Mouse (Mus musculus) midbrain, embryonic 12.5 days (tissue): ENCODE measurements around the gene Etnk1. TPM values are rescaled to one million over a fixed set of nuclear protein-coding genes. Genes with fewer than 3 reads are reported as not detected.

Experiments used
- ATAC-seq: fragments of 200-750 bp; cut with Nextera tagmentation; 2 replicates; pipeline ENCODE4 v1.8.0; 2017; ENCODE audit warnings: low read depth, moderate TSS enrichment, moderate library complexity; ENCODE audit not compliant: low FRiP score
- H3K27ac ChIP-seq: fragments of 300-500 bp; sonication (generic); replicated peaks from 2 replicates; pipeline ENCODE4 v1.5.1; 2016; ENCODE audit warnings: mild to moderate bottlenecking
- H3K27me3 ChIP-seq: fragments of 300-500 bp; sonication (generic); 2 replicates; pipeline ENCODE4 v1.6.1; 2016; ENCODE audit warnings: mild to moderate bottlenecking
- H3K36me3 ChIP-seq: fragments of 300-500 bp; sonication (generic); 2 replicates; pipeline ENCODE4 v1.6.1; 2016
- H3K4me1 ChIP-seq: fragments of 300-500 bp; sonication (generic); 2 replicates; pipeline ENCODE4 v1.6.1; 2016
- H3K4me2 ChIP-seq: fragments of 300-500 bp; sonication (generic); replicated peaks from 2 replicates; pipeline ENCODE4 v1.6.1; 2016; ENCODE audit warnings: mild to moderate bottlenecking, moderate library complexity
- H3K4me3 ChIP-seq: fragments of 300-500 bp; sonication (generic); 2 replicates; pipeline ENCODE4 v1.5.1; 2016; ENCODE audit warnings: mild to moderate bottlenecking
- H3K9ac ChIP-seq: fragments of 300-500 bp; sonication (generic); replicated peaks from 2 replicates; pipeline ENCODE4 v1.6.1; 2016; ENCODE audit warnings: mild to moderate bottlenecking, moderate library complexity
- H3K9me3 ChIP-seq: fragments of 300-500 bp; sonication (generic); 2 replicates; pipeline ENCODE4 v1.6.1; 2016; ENCODE audit warnings: mild to moderate bottlenecking
- whole genome bisulfite sequencing: fragments of 180-500 bp; shearing (Covaris S2); methylation state at CpG from one replicate; pipeline ENCODE4 v1.1.7; 2016; 5-methylcytosine and 5-hydroxymethylcytosine counted together
- polyA plus RNA-seq: library from polyadenylated mRNA; unstranded; fragments of >200 nt; fragmentation: Nextera tagmentation; extraction: Ambion mirVana; gene quantifications from 2 replicates; pipeline ENCODE4 v1.2.1, GENCODE M21; 2016

Gene Etnk1
- polyA plus RNA-seq, 1 experiment from 2014 or later: 37.9 TPM

GRCm38 (mm10) chr6:143197053-143197452, 30.0 kb downstream of the Etnk1 start:
- Histone ChIP-seq H3K4me3 (no peak overlapping the region), H3K36me3 (peaks cover 50% of the 10 kb centered on the region), H3K9ac (no peak overlapping the region), H3K27ac (no peak overlapping the region), H3K27me3 (no peaks in the 10 kb centered on the region), H3K4me2 (no peak overlapping the region), H3K4me1 (no peaks in the 10 kb centered on the region), H3K9me3 (no peaks in the 10 kb centered on the region)
- no peak for ATAC-seq
- WGBS: 90% methylated on average over 13 of the region's 13 CpGs

GRCm38 (mm10) chr6:143198421-143198820, 31.4 kb downstream of the Etnk1 start:
- H3K27ac ChIP-seq: no peak overlapping the region
- no peak overlapping the region for H3K9ac ChIP-seq
- 94% methylated on average over 7 of the region's 7 CpGs for WGBS
- no peak overlapping the region for H3K4me3 ChIP-seq
- no peaks in the 10 kb centered on the region for H3K4me1 ChIP-seq
- H3K36me3 ChIP-seq: peaks cover 55% of the 10 kb centered on the region
- H3K27me3 ChIP-seq: no peaks in the 10 kb centered on the region
- H3K9me3 ChIP-seq: no peaks in the 10 kb centered on the region
- ATAC-seq: no peak
- no peak overlapping the region for H3K4me2 ChIP-seq

GRCm38 (mm10) chr6:143203097-143203496, 36.1 kb downstream of the Etnk1 start:
- Histone ChIP-seq H3K36me3 (peaks cover 44% of the 10 kb centered on the region), H3K4me1 (no peaks in the 10 kb centered on the region)
- ATAC-seq: no peak

GRCm38 (mm10) chr6:143208880-143209279, 41.9 kb downstream of the Etnk1 start:
- no peak for ATAC-seq
- Histone ChIP-seq H3K27ac (no peak overlapping the region), H3K9ac (no peak overlapping the region), H3K27me3 (no peaks in the 10 kb centered on the region), H3K4me2 (no peak overlapping the region), H3K4me1 (no peaks in the 10 kb centered on the region), H3K4me3 (no peak overlapping the region), H3K9me3 (peaks cover 14% of the 10 kb centered on the region; the same call in 1 of the 2 replicates), H3K36me3 (peaks cover 19% of the 10 kb centered on the region)
- WGBS: 93% methylated on average over 3 of the region's 3 CpGs

More at GRCm38 (mm10) chr6:143203097-143203496, 36.1 kb downstream of the Etnk1 start:
- WGBS: 93% methylated on average over 15 of the region's 15 CpGs
- H3K27ac ChIP-seq: no peak overlapping the region
- no peak overlapping the region for H3K4me2 ChIP-seq
- no peak overlapping the region for H3K4me3 ChIP-seq
- no peak overlapping the region for H3K9ac ChIP-seq
- no peaks in the 10 kb centered on the region for H3K27me3 ChIP-seq
- H3K9me3 ChIP-seq: no peaks in the 10 kb centered on the region

- Histone ChIP-seq H3K4me1 (no peaks in the 10 kb centered on the region), H3K27me3 (no peaks in the 10 kb centered on the region), H3K9ac (no peak overlapping the region), H3K4me2 (no peak overlapping the region), H3K27ac (no peak overlapping the region), H3K36me3 (0 out of 2 replicates have a peak, but pooled peaks cover 2% of the 10 kb centered on the region), H3K9me3 (peaks cover 25% of the 10 kb centered on the region), H3K4me3 (no peak overlapping the region)
- ATAC-seq: no peak
- WGBS: 73% methylated on average over 6 of the region's 6 CpGs
Observed at GRCm38 (mm10) chr6:143212766-143213165, 45.7 kb downstream of the Etnk1 start.

GRCm38 (mm10) chr6:143213461-143213860, 46.4 kb downstream of the Etnk1 start:
- H3K36me3 ChIP-seq: 0 out of 2 replicates have a peak, but pooled peaks cover 2% of the 10 kb centered on the region
- H3K9ac ChIP-seq: no peak overlapping the region
- no peak for ATAC-seq
- WGBS: 93% methylated on average over 6 of the region's 6 CpGs
- no peaks in the 10 kb centered on the region for H3K4me1 ChIP-seq
- H3K9me3 ChIP-seq: peaks cover 25% of the 10 kb centered on the region
- no peak overlapping the region for H3K27ac ChIP-seq
- H3K27me3 ChIP-seq: no peaks in the 10 kb centered on the region
- no peak overlapping the region for H3K4me3 ChIP-seq
- no peak overlapping the region for H3K4me2 ChIP-seq

GRCm38 (mm10) chr6:143216221-143216620, 49.2 kb downstream of the Etnk1 start:
- Histone ChIP-seq H3K4me3 (no peak overlapping the region), H3K4me2 (no peak overlapping the region), H3K27ac (no peak overlapping the region), H3K36me3 (no peaks in the 10 kb centered on the region), H3K9me3 (peaks cover 21% of the 10 kb centered on the region), H3K4me1 (no peaks in the 10 kb centered on the region), H3K9ac (no peak overlapping the region), H3K27me3 (no peaks in the 10 kb centered on the region)
- ATAC-seq: no peak
- 90% methylated on average over 11 of the region's 11 CpGs for WGBS

- Histone ChIP-seq H3K36me3 (no peaks in the 10 kb centered on the region), H3K9me3 (peaks cover 11% of the 10 kb centered on the region), H3K4me3 (no peak overlapping the region), H3K4me2 (no peak overlapping the region), H3K27me3 (no peaks in the 10 kb centered on the region), H3K4me1 (no peaks in the 10 kb centered on the region), H3K9ac (no peak overlapping the region), H3K27ac (no peak overlapping the region)
- WGBS: 7% methylated on average over 5 of the region's 5 CpGs
- 0 out of 2 replicates have a peak, but pooled peaks have one; percentile 59 for ATAC-seq
Observed at GRCm38 (mm10) chr6:143219347-143219746, 52.3 kb downstream of the Etnk1 start.

GRCm38 (mm10) chr6:143221245-143221644, 54.2 kb downstream of the Etnk1 start:
- Histone ChIP-seq H3K9me3 (no peaks in the 10 kb centered on the region), H3K9ac (no peak overlapping the region), H3K27ac (no peak overlapping the region), H3K27me3 (no peaks in the 10 kb centered on the region), H3K4me2 (no peak overlapping the region), H3K4me3 (no peak overlapping the region), H3K4me1 (no peaks in the 10 kb centered on the region), H3K36me3 (no peaks in the 10 kb centered on the region)
- 94% methylated on average over 8 of the region's 8 CpGs for WGBS
- ATAC-seq: no peak

GRCm38 (mm10) chr6:143224057-143224456, 57.0 kb downstream of the Etnk1 start:
- 88% methylated on average over 11 of the region's 11 CpGs for WGBS
- Histone ChIP-seq H3K4me1 (no peaks in the 10 kb centered on the region), H3K9me3 (no peaks in the 10 kb centered on the region), H3K9ac (no peak overlapping the region), H3K4me2 (no peak overlapping the region), H3K27me3 (no peaks in the 10 kb centered on the region), H3K36me3 (no peaks in the 10 kb centered on the region), H3K27ac (no peak overlapping the region), H3K4me3 (no peak overlapping the region)
- no peak for ATAC-seq

GRCm38 (mm10) chr6:143224885-143225284, 57.9 kb downstream of the Etnk1 start:
- Histone ChIP-seq H3K4me2 (no peak overlapping the region), H3K9ac (no peak overlapping the region), H3K4me1 (no peaks in the 10 kb centered on the region), H3K9me3 (no peaks in the 10 kb centered on the region), H3K4me3 (no peak overlapping the region), H3K27me3 (no peaks in the 10 kb centered on the region), H3K36me3 (no peaks in the 10 kb centered on the region), H3K27ac (no peak overlapping the region)
- WGBS: 78% methylated on average over 6 of the region's 6 CpGs
- ATAC-seq: no peak

GRCm38 (mm10) chr6:143228696-143229095, 61.7 kb downstream of the Etnk1 start:
- WGBS: 80% methylated on average over 5 of the region's 5 CpGs
- Histone ChIP-seq H3K4me3 (no peak overlapping the region), H3K9ac (no peak overlapping the region), H3K4me1 (no peaks in the 10 kb centered on the region), H3K4me2 (no peak overlapping the region), H3K9me3 (no peaks in the 10 kb centered on the region), H3K27ac (no peak overlapping the region), H3K36me3 (no peaks in the 10 kb centered on the region), H3K27me3 (no peaks in the 10 kb centered on the region)
- no peak for ATAC-seq

GRCm38 (mm10) chr6:143229906-143230305, 62.9 kb downstream of the Etnk1 start:
- ATAC-seq: no peak
- Histone ChIP-seq H3K4me3 (no peak overlapping the region), H3K27me3 (no peaks in the 10 kb centered on the region), H3K9ac (no peak overlapping the region), H3K27ac (no peak overlapping the region), H3K9me3 (no peaks in the 10 kb centered on the region), H3K4me1 (no peaks in the 10 kb centered on the region), H3K36me3 (no peaks in the 10 kb centered on the region), H3K4me2 (no peak overlapping the region)
- WGBS: 87% methylated on average over 8 of the region's 8 CpGs
